Mouse (Mus musculus) CH12.LX (cell line): ENCODE measurements around the gene Dip2b. TPM values are rescaled to one million over a fixed set of nuclear protein-coding genes. Genes with fewer than 3 reads are reported as not detected.
A peak's percentile ranks its signal among the peaks of the same experiment; 100 is the strongest.

Experiments
- DNase-seq: peaks from one replicate; pipeline ENCODE4 v3.0.0-alpha.2; 2013; ENCODE audit errors: extremely low read depth
- H3K27ac ChIP-seq: 2 replicates; pipeline ENCODE4 v1.5.1; 2012; ENCODE audit warnings: low read depth, mild to moderate bottlenecking, control low read depth, moderate library complexity; ENCODE audit not compliant: insufficient read depth
- H3K27me3 ChIP-seq: replicated peaks from 2 replicates; pipeline ENCODE3; 2012; ENCODE audit warnings: inconsistent platforms
- H3K36me3 ChIP-seq, 2 experiments: replicated peaks in 1 of 2; 2 replicates each; pipeline versions ENCODE3 to v1.6.1; 2012; ENCODE audit warnings: inconsistent platforms in 1 of 2, low read length in 1 of 2, mild to moderate bottlenecking in 1 of 2, mixed read lengths in 1 of 2, moderate library complexity in 1 of 2; ENCODE audit not compliant: control insufficient read depth in 1 of 2, insufficient read depth in 1 of 2
- H3K4me1 ChIP-seq, 2 experiments: 2 replicates each; pipeline ENCODE4 v1.6.1; 2012; ENCODE audit warnings: inconsistent platforms in 1 of 2, moderate library complexity in 1 of 2; ENCODE audit not compliant: insufficient read depth in 2 of 2, control insufficient read depth in 1 of 2
- H3K4me2 ChIP-seq: 2 replicates; pipeline ENCODE4 v1.6.1; 2012; ENCODE audit warnings: low read depth, mild to moderate bottlenecking, control low read depth; ENCODE audit not compliant: poor library complexity, insufficient read depth, severe bottlenecking
- H3K4me3 ChIP-seq, 3 experiments: fragments of 150-350 bp in 1 of 3; sonication (generic) in 1 of 3; replicated peaks in 1 of 3; 2 replicates each; pipeline versions ENCODE3 to v1.5.1; 2011 to 2012; ENCODE audit warnings: low read depth in 2 of 3, low read length in 2 of 3, mild to moderate bottlenecking in 2 of 3, moderate library complexity in 2 of 3, control low read depth in 1 of 3, improper control_type of control experiment in 1 of 3, inconsistent platforms in 1 of 3, mixed read lengths in 1 of 3; ENCODE audit not compliant: poor library complexity in 1 of 3
- H3K79me2 ChIP-seq: replicated peaks from 2 replicates; pipeline ENCODE4 v1.6.1; 2012; ENCODE audit warnings: mild to moderate bottlenecking, moderate library complexity; ENCODE audit not compliant: control insufficient read depth, poor library complexity, insufficient read depth, severe bottlenecking; ENCODE audit errors: extremely low read depth
- H3K9ac ChIP-seq: 2 replicates; pipeline ENCODE4 v1.6.1; 2012; ENCODE audit warnings: low read depth, mild to moderate bottlenecking, control low read depth, moderate library complexity; ENCODE audit not compliant: insufficient read depth
- H3K9me3 ChIP-seq: replicated peaks from 2 replicates; pipeline ENCODE3; 2012; ENCODE audit warnings: low read length, inconsistent platforms, mixed read lengths
- BHLHE40 ChIP-seq: IDR thresholded peaks from 2 replicates; pipeline ENCODE4 v1.6.1; 2011; ENCODE audit warnings: mild to moderate bottlenecking, low read depth, low read length, improper control_type of control experiment
- CHD1 ChIP-seq: IDR thresholded peaks from 2 replicates; pipeline ENCODE4 v1.6.1; 2012; ENCODE audit warnings: low read depth, low read length, improper control_type of control experiment, inconsistent platforms
- CTCF ChIP-seq, 2 experiments: IDR thresholded peaks in 1 of 2; conservative IDR thresholded peaks in 1 of 2; 2 replicates each; pipeline ENCODE4 v1.5.1; 2011 to 2012; ENCODE audit warnings: low read depth in 2 of 2, low read length in 2 of 2, improper control_type of control experiment in 1 of 2, inconsistent platforms in 1 of 2, mild to moderate bottlenecking in 1 of 2, moderate library complexity in 1 of 2
- E2F4 ChIP-seq: IDR thresholded peaks from 2 replicates; pipeline ENCODE4 v1.6.1; 2011; ENCODE audit warnings: low read depth, low read length, improper control_type of control experiment; ENCODE audit not compliant: insufficient replicate concordance
- EP300 ChIP-seq: IDR thresholded peaks from 2 replicates; pipeline ENCODE4 v1.6.1; 2011; ENCODE audit warnings: low read length, improper control_type of control experiment
- JUND ChIP-seq: conservative IDR thresholded peaks from 2 replicates; pipeline ENCODE4 v1.6.1; 2011; ENCODE audit warnings: low read depth, low read length, improper control_type of control experiment
- MAFK ChIP-seq: IDR thresholded peaks from 2 replicates; pipeline ENCODE4 v1.6.1; 2011; ENCODE audit warnings: low read length, improper control_type of control experiment; ENCODE audit not compliant: insufficient replicate concordance
- MAX ChIP-seq: IDR thresholded peaks from 2 replicates; pipeline ENCODE4 v1.6.1; 2011; ENCODE audit warnings: low read length, improper control_type of control experiment
- PAX5 ChIP-seq: IDR thresholded peaks from 2 replicates; pipeline ENCODE4 v1.6.1; 2012; ENCODE audit warnings: low read length, inconsistent platforms, mixed read lengths
- RAD21 ChIP-seq: IDR thresholded peaks from 2 replicates; pipeline ENCODE4 v1.6.1; 2011; ENCODE audit warnings: low read depth, mild to moderate bottlenecking, low read length, improper control_type of control experiment, moderate library complexity
- SIN3A ChIP-seq: IDR thresholded peaks from 2 replicates; pipeline ENCODE4 v1.6.1; 2012; ENCODE audit warnings: low read length, improper control_type of control experiment, inconsistent platforms
- SMC3 ChIP-seq: IDR thresholded peaks from 2 replicates; pipeline ENCODE4 v1.6.1; 2011; ENCODE audit warnings: low read depth, low read length, improper control_type of control experiment
- TBP ChIP-seq: conservative IDR thresholded peaks from 2 replicates; pipeline ENCODE4 v1.6.1; 2011; ENCODE audit warnings: low read depth, low read length, improper control_type of control experiment
- USF2 ChIP-seq: conservative IDR thresholded peaks from 2 replicates; pipeline ENCODE4 v1.6.1; 2011; ENCODE audit warnings: low read depth, low read length, improper control_type of control experiment
- ZC3H11A ChIP-seq: IDR thresholded peaks from 2 replicates; pipeline ENCODE4 v1.6.1; 2012; ENCODE audit warnings: low read depth, mild to moderate bottlenecking, inconsistent platforms, low read length, improper control_type of control experiment
- ZKSCAN1 ChIP-seq: IDR thresholded peaks from 2 replicates; pipeline ENCODE4 v1.6.1; 2012; ENCODE audit warnings: low read depth, inconsistent platforms, low read length, improper control_type of control experiment, borderline replicate concordance
- ZMIZ1 ChIP-seq: IDR thresholded peaks from 2 replicates; pipeline ENCODE4 v1.6.1; 2012; ENCODE audit warnings: low read depth, mild to moderate bottlenecking, inconsistent platforms, low read length, improper control_type of control experiment
- dilution Hi-C: fragments of 300-500 bp; cut with MboI; formaldehyde crosslinking; loops from 2 replicates; pipeline ENCODE4 v1.14.3; 2020; ENCODE audit warnings: low sequenced_read_pairs; ENCODE audit not compliant: extremely low pct_unique_long_range_greater_than_20kb, extremely low pct_ligation_motif_present
- in situ Hi-C: fragments of 300-500 bp; cut with MboI; formaldehyde crosslinking; loops from 3 replicates; pipeline ENCODE4 v1.14.3; 2019; ENCODE audit warnings: low sequenced_read_pairs, low pct_ligation_motif_present, low pct_unique_long_range_greater_than_20kb, mixed read lengths
- polyA plus RNA-seq: library from polyadenylated mRNA; unstranded; fragments of >175 nt; gene quantifications from 2 replicates; pipeline ENCODE4 v1.2.1, GENCODE M21; 2012; ENCODE audit warnings: low read depth; ENCODE audit not compliant: insufficient read length
- total RNA-seq, 2 experiments: library from RNA; depleted of rRNA; stranded (reverse); fragments of 300-350 nt in 1 of 2; fragments of >200 nt in 1 of 2; gene quantifications; 2 replicates each; pipeline ENCODE4 v1.2.3; 2012 to 2014

Gene Dip2b
- total and polyA plus RNA-seq, 3 experiments, result 15.7 to 18.2 (median 16.7) TPM

GRCm38 (mm10) chr15:100184821-100185496 is 146.5 kb downstream of the Dip2b start:
- Histone ChIP-seq H3K79me2 (no peaks in the 10 kb centered on the region), H3K27me3 (no peaks in the 10 kb centered on the region), H3K36me3 (peaks cover 45 to 79% of the 10 kb centered on the region in 2 experiments), H3K27ac (no peak overlapping the region), H3K4me1 (peaks cover 7 to 57% of the 10 kb centered on the region in 2 experiments), H3K4me3 (no peak overlapping the region), H3K9me3 (no peaks in the 10 kb centered on the region), H3K9ac (no peak overlapping the region), H3K4me2 (no peak overlapping the region)
- dilution Hi-C loops (no loop called here), in situ Hi-C loops (no loop called here)
- DNase-seq, result no peak
- TF ChIP-seq SMC3 (peak; percentile 26; the same call in 1 of the 2 replicates), RAD21 (peak; percentile 33), USF2 (no peak), CTCF (conservative IDR thresholded peaks at IDR 0.05 in 1 of 2, IDR thresholded peaks at IDR 0.05 in 1 of 2; ENCODE audit: low read depth in 2 of 2, low read length in 2 of 2) (peak; percentile 49 to 52), EP300 (no peak)

GRCm38 (mm10) chr15:100186234-100186633 is 147.8 kb downstream of the Dip2b start:
- in situ Hi-C loops, result no loop called here
- no peak overlapping the region for H3K27ac ChIP-seq
- dilution Hi-C loops, result no loop called here
- no peaks in the 10 kb centered on the region for H3K79me2 ChIP-seq
- H3K9me3 ChIP-seq, result no peaks in the 10 kb centered on the region
- H3K4me1 ChIP-seq, result peaks cover 7 to 46% of the 10 kb centered on the region in 2 experiments
- TF ChIP-seq SMC3 (no peak), ZKSCAN1 (no peak), MAFK (no peak), MAX (no peak), E2F4 (no peak), PAX5 (no peak), SIN3A (no peak), TBP (no peak), ZC3H11A (no peak), JUND (no peak), ZMIZ1 (no peak), USF2 (no peak), CHD1 (no peak), BHLHE40 (no peak)
- no peaks in the 10 kb centered on the region for H3K27me3 ChIP-seq
- H3K4me3 ChIP-seq, result no peak overlapping the region
- no peak overlapping the region for H3K4me2 ChIP-seq
- no peak overlapping the region for H3K9ac ChIP-seq
- peaks cover 47 to 79% of the 10 kb centered on the region in 2 experiments for H3K36me3 ChIP-seq
- no peak for DNase-seq
